Mouse (Mus musculus) liver, postnatal 0 days (tissue): ENCODE measurements around the gene Klhl32.

Source experiments
- CTCF ChIP-seq: sonication (generic); IDR thresholded peaks from 2 replicates; pipeline ENCODE4 v1.5.1; 2016; ENCODE audit warnings: antibody characterized with exemption, low read depth
- EP300 ChIP-seq: IDR thresholded peaks from 2 replicates; pipeline ENCODE4 v1.6.1; 2016; ENCODE audit warnings: antibody characterized with exemption, low read depth, mild to moderate bottlenecking

GRCm38 (mm10) chr4:24797280-24797679, 53.6 kb downstream of the Klhl32 start:
- TF ChIP-seq EP300: no peak
- TF ChIP-seq CTCF: no peak
